28 mouse cellular contexts compared by ENCODE assay signal in the genomic region with DNA sequence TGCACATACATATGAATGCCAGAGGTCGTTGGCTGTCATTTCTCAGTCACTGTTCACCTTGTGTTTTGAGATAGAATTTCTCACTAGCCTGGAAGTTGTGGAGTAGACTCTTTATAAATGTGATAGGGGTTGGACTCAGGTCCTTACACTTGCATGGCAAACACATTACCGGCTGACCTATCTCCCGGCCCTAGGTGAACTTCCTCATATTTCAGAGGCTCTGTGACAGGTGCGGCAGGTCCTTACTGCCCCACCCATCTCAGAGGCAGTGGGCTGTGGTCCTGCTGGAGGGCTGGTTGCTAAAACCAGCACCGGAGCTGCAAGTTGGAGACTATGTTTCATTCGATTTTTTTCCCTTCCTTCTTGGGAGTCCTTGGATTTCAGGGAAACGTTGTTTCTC. TPM values are rescaled to one million over a fixed set of nuclear protein-coding genes. Genes with fewer than 3 reads are reported as not detected.
DNase-seq lines count a peak whose midpoint lies in the region; ATAC-seq and TF ChIP-seq lines count a peak whose summit lies in the region.
"Had no signal": no experiment of that assay in that cellular context is flagged by ENCODE, and none has a peak within 500 bp of the region (broad histone marks: within the 10 kb centered on the region; RNA-seq: fewer than 3 reads in every experiment).

No protein-coding gene starts in this region.

- no peak overlapping the region for H3K9ac ChIP-seq in stomach, embryonic 15.5 days
- no peak overlapping the region for H3K9ac ChIP-seq in hindbrain, embryonic 16.5 days (ENCODE audit: low read depth, low read length)
- H3K9ac ChIP-seq: forebrain, embryonic 13.5 days; liver, embryonic 15.5 days; midbrain, embryonic 13.5 days; neural tube, embryonic 12.5 days had no signal

- H3K4me2 ChIP-seq in stomach, embryonic 15.5 days: no peak overlapping the region
- H3K4me2 ChIP-seq in hindbrain, embryonic 16.5 days (ENCODE audit: low read length): no peak overlapping the region
- H3K4me2 ChIP-seq: forebrain, embryonic 13.5 days; liver, embryonic 15.5 days; midbrain, embryonic 13.5 days; neural tube, embryonic 12.5 days had no signal

- H3K4me1 ChIP-seq in cortical plate, adult 2 months (ENCODE audit: control insufficient read depth, insufficient read depth, low read length): peaks cover 2% of the 10 kb centered on the region; the same call in 1 of the 2 replicates
- H3K4me1 ChIP-seq in stomach, embryonic 15.5 days: 0 out of 2 replicates have a peak, but pooled peaks cover 21% of the 10 kb centered on the region
- H3K4me1 ChIP-seq in hindbrain, embryonic 16.5 days (ENCODE audit: control insufficient read depth, insufficient read depth, low read depth, low read length): peaks cover 13% of the 10 kb centered on the region

- TF ChIP-seq CTCF in layer of hippocampus, adult 2 months (conservative IDR thresholded peaks at IDR 0.05): no peak
- TF ChIP-seq CTCF in cortical plate, adult 2 months (IDR thresholded peaks at IDR 0.05; ENCODE audit: extremely low read depth, insufficient read depth, low read length): no peak

- 33% methylated on average over 7 of the region's 7 CpGs for WGBS in stomach, embryonic 15.5 days
- WGBS in hindbrain, embryonic 16.5 days: 72% methylated on average over 7 of the region's 7 CpGs

- 0 out of 2 replicates have a peak, but pooled peaks have one; percentile 25 for ATAC-seq in stomach, embryonic 15.5 days (ENCODE audit: insufficient read depth, low FRiP score, low read depth)
- ATAC-seq in hindbrain, embryonic 16.5 days: no peak
- ATAC-seq: forebrain, embryonic 13.5 days; hindbrain, postnatal 0 days; midbrain, embryonic 13.5 days had no signal

- no peaks in the 10 kb centered on the region for H3K9me3 ChIP-seq in stomach, embryonic 15.5 days
- no peaks in the 10 kb centered on the region for H3K9me3 ChIP-seq in hindbrain, embryonic 16.5 days (ENCODE audit: control insufficient read depth, low read length)
- H3K9me3 ChIP-seq: forebrain, embryonic 13.5 days; hindbrain, embryonic 10.5 days; limb, embryonic 10.5 days; liver, embryonic 15.5 days; megakaryocyte, embryonic 14.5 days; midbrain, embryonic 13.5 days; neural tube, embryonic 12.5 days had no signal

- DNase-seq in layer of hippocampus, adult 2 months (ENCODE audit: low spot score in 2 of 2): no peak
- DNase-seq in layer of hippocampus, postnatal 10 days (ENCODE audit: low spot score in 2 of 2): no peak
- DNase-seq in A20 (ENCODE audit: low read depth, low spot score): peak; percentile 23
- no peak for DNase-seq in right cerebral cortex, postnatal 36 days (ENCODE audit: low spot score in 2 of 2)
- DNase-seq: adrenal gland, postnatal 14 days; cerebellum, adult 2 months; cerebellum, postnatal 25 days; gastrocnemius, adult 2 months; kidney, adult 18-20 months; kidney, postnatal 4 days; liver; retina, postnatal 1 day; thymus, postnatal 14 days had no signal

- no peaks in the 10 kb centered on the region for H3K36me3 ChIP-seq in stomach, embryonic 15.5 days
- H3K36me3 ChIP-seq in hindbrain, embryonic 16.5 days (ENCODE audit: control insufficient read depth, insufficient read depth, low read length): no peaks in the 10 kb centered on the region
- H3K36me3 ChIP-seq: hindbrain, embryonic 10.5 days; limb, embryonic 10.5 days; liver, embryonic 15.5 days; midbrain, embryonic 13.5 days; neural tube, embryonic 12.5 days had no signal

- TF ChIP-seq POLR2A in cortical plate, adult 2 months (IDR thresholded peaks at IDR 0.05; ENCODE audit: extremely low read depth, insufficient read depth, low read length): no peak

- H3K27me3 ChIP-seq in stomach, embryonic 15.5 days (replicated peaks): no peaks in the 10 kb centered on the region
- H3K27me3 ChIP-seq in hindbrain, embryonic 16.5 days (replicated peaks; ENCODE audit: control insufficient read depth, insufficient read depth, low read length): no peaks in the 10 kb centered on the region
- H3K27me3 ChIP-seq: forebrain, embryonic 13.5 days; midbrain, embryonic 13.5 days; neural tube, embryonic 12.5 days had no signal

- peak overlapping the region; percentile 61 for H3K27ac ChIP-seq in layer of hippocampus, adult 2 months
- H3K27ac ChIP-seq in cortical plate, adult 2 months (ENCODE audit: insufficient read depth, low read length): peak overlapping the region; percentile 69
- H3K27ac ChIP-seq in stomach, embryonic 15.5 days: peak overlapping the region; percentile 6; the same call in 1 of the 2 replicates
- no peak overlapping the region for H3K27ac ChIP-seq in hindbrain, embryonic 16.5 days (ENCODE audit: low read depth, low read length)
- H3K27ac ChIP-seq: forebrain, embryonic 13.5 days; gastrocnemius, adult 2 months; hindbrain, embryonic 10.5 days; hindbrain, postnatal 0 days; limb, embryonic 10.5 days; liver, embryonic 15.5 days; midbrain, embryonic 13.5 days; neural tube, embryonic 12.5 days had no signal

- no peak overlapping the region for H3K4me3 ChIP-seq in layer of hippocampus, adult 2 months
- H3K4me3 ChIP-seq in cortical plate, adult 2 months (ENCODE audit: insufficient read depth, low read length): no peak overlapping the region
- no peak overlapping the region for H3K4me3 ChIP-seq in stomach, embryonic 15.5 days (replicated peaks)
- no peak overlapping the region for H3K4me3 ChIP-seq in hindbrain, embryonic 16.5 days (ENCODE audit: low read length)
- H3K4me3 ChIP-seq: forebrain, embryonic 13.5 days; gastrocnemius, adult 2 months; hindbrain, embryonic 10.5 days; limb, embryonic 10.5 days; liver, embryonic 15.5 days; megakaryocyte, embryonic 14.5 days; midbrain, embryonic 13.5 days; neural tube, embryonic 12.5 days had no signal

RNA-seq across cellular contexts. Expression of gene Efhd2, which starts 3.9 kb away (rescaled TPM):
- 100 to 1,000 TPM; 139 to 140 TPM for total RNA-seq in layer of hippocampus, adult 2 months (2021)
- total RNA-seq in layer of hippocampus, postnatal 10 days (2021): 10 to 100 TPM; 43.8 to 46.9 TPM
- 360 and 365 TPM in 2 replicates for polyA plus RNA-seq in cortical plate, adult 2 months (2012; rRNA removed)
- 125 and 130 TPM in 2 replicates for polyA plus RNA-seq in stomach, embryonic 15.5 days (2015; fragmentation: Nextera tagmentation; extraction: Ambion mirVana)
- 77.6 and 78.6 TPM in 2 replicates for polyA plus RNA-seq in hindbrain, embryonic 16.5 days (2015; fragmentation: Nextera tagmentation; extraction: Ambion mirVana)

RNA-seq across cellular contexts. Expression of gene Ctrc, which starts 32.5 kb away (rescaled TPM):
- total RNA-seq in layer of hippocampus, adult 2 months (2021): not detected
- total RNA-seq in layer of hippocampus, postnatal 10 days (2021): not detected
- polyA plus RNA-seq in cortical plate, adult 2 months (2012; rRNA removed): not detected in 2 replicates
- 0.42 and 0.79 TPM in 2 replicates for polyA plus RNA-seq in stomach, embryonic 15.5 days (2015; fragmentation: Nextera tagmentation; extraction: Ambion mirVana)
- not detected in 2 replicates for polyA plus RNA-seq in hindbrain, embryonic 16.5 days (2015; fragmentation: Nextera tagmentation; extraction: Ambion mirVana)
- total RNA-seq: adrenal gland, postnatal 14 days; gastrocnemius, adult 2 months; gastrocnemius, postnatal 4 days; hindbrain, postnatal 0 days; left cerebral cortex, adult 8-10 months had no signal
- polyA plus RNA-seq: cerebellum, adult 2 months; embryonic facial prominence, embryonic 14.5 days; forebrain, embryonic 13.5 days; hindbrain, embryonic 10.5 days; hindbrain, postnatal 0 days; kidney, embryonic 16.5 days; limb, embryonic 10.5 days; liver, embryonic 15.5 days; midbrain, embryonic 13.5 days; neural tube, embryonic 12.5 days had no signal

RNA-seq across cellular contexts. Expression of gene Cela2a, which starts 52.7 kb away (rescaled TPM):
- total RNA-seq in layer of hippocampus, adult 2 months (2021): not detected
- total RNA-seq in layer of hippocampus, postnatal 10 days (2021): not detected
- 0.13 and 0.17 TPM in 2 replicates for polyA plus RNA-seq in cortical plate, adult 2 months (2012; rRNA removed)
- 475 and 519 TPM in 2 replicates for polyA plus RNA-seq in stomach, embryonic 15.5 days (2015; fragmentation: Nextera tagmentation; extraction: Ambion mirVana)
- polyA plus RNA-seq in hindbrain, embryonic 16.5 days (2015; fragmentation: Nextera tagmentation; extraction: Ambion mirVana): not detected in 2 replicates
- total RNA-seq: gastrocnemius, adult 2 months; gastrocnemius, postnatal 4 days; hindbrain, postnatal 0 days; left cerebral cortex, adult 8-10 months had no signal
- polyA plus RNA-seq: embryonic facial prominence, embryonic 14.5 days; hindbrain, embryonic 10.5 days; kidney, embryonic 16.5 days; limb, embryonic 10.5 days; midbrain, embryonic 13.5 days; neural tube, embryonic 12.5 days had no signal

Comparison
In these comparisons a context has a peak if more than half of its experiments do, and no peak if none do; other contexts are left out.
1. RNA of gene Cela2a, which starts 52.7 kb away (polyA plus RNA-seq): 475 to 519 TPM in stomach, embryonic 15.5 days; 0.13 to 0.17 TPM in cortical plate, adult 2 months and not detected in hindbrain, embryonic 16.5 days; every median in the first group is over 100 times any median in the second.